Mouse (Mus musculus): ENCODE measurements around the gene Wdcp.
"Not testable (repeated sequence)": the region's sequence is repeated elsewhere in the genome, so short reads cannot be mapped to it uniquely, and the experiment has no call there.

The Wdcp gene

GRCm38 (mm10) chr12:4868924-4869323, 25.8 kb downstream of the Wdcp start:
- DNase-seq (ENCODE audit: low read depth, low spot score): no peak

- DNase-seq (ENCODE audit: low read depth, low spot score): no peak
These were observed 28.2 kb downstream of the Wdcp start for GRCm38 (mm10) chr12:4871260-4871659.

GRCm38 (mm10) chr12:4872273-4872672, 29.2 kb downstream of the Wdcp start:
- DNase-seq (ENCODE audit: low read depth, low spot score): no peak

- no peak for DNase-seq (ENCODE audit: low read depth, low spot score)
These were observed 29.9 kb downstream of the Wdcp start for GRCm38 (mm10) chr12:4872983-4873477.

GRCm38 (mm10) chr12:4873531-4873930, 30.4 kb downstream of the Wdcp start:
- DNase-seq (ENCODE audit: low read depth, low spot score): no peak

- DNase-seq (ENCODE audit: low read depth, low spot score): peak; percentile 58
These were observed 31.2 kb downstream of the Wdcp start, which contains the start of gene Mfsd2b for GRCm38 (mm10) chr12:4874161-4874927. TSS of gene Mfsd2b (minus strand) at chr12:4874359.

- DNase-seq (ENCODE audit: low read depth, low spot score): no peak
These were observed 32.5 kb downstream of the Wdcp start for GRCm38 (mm10) chr12:4875623-4876022.

- DNase-seq (ENCODE audit: low read depth, low spot score): no peak
These were observed 35.2 kb downstream of the Wdcp start for GRCm38 (mm10) chr12:4878296-4878783.

- DNase-seq (ENCODE audit: low read depth, low spot score): no peak
These were observed 35.9 kb downstream of the Wdcp start for GRCm38 (mm10) chr12:4879048-4879447.

GRCm38 (mm10) chr12:4882086-4882485, 39.0 kb downstream of the Wdcp start:
- DNase-seq (ENCODE audit: low read depth, low spot score): no peak

GRCm38 (mm10) chr12:4885062-4885461, 42.0 kb downstream of the Wdcp start:
- DNase-seq (ENCODE audit: low read depth, low spot score): no peak

- DNase-seq (ENCODE audit: low read depth, low spot score): not testable (repeated sequence)
These were observed 43.5 kb downstream of the Wdcp start for GRCm38 (mm10) chr12:4886581-4886980.

GRCm38 (mm10) chr12:4888739-4889138, 45.6 kb downstream of the Wdcp start:
- no peak for DNase-seq (ENCODE audit: low read depth, low spot score)

- DNase-seq (ENCODE audit: low read depth, low spot score): no peak
These were observed 46.1 kb downstream of the Wdcp start for GRCm38 (mm10) chr12:4889251-4889650.

- DNase-seq (ENCODE audit: low read depth, low spot score): no peak
These were observed 46.8 kb downstream of the Wdcp start for GRCm38 (mm10) chr12:4889891-4890290.

GRCm38 (mm10) chr12:4898024-4898423, 54.9 kb downstream of the Wdcp start:
- no peak for DNase-seq (ENCODE audit: low read depth, low spot score)

GRCm38 (mm10) chr12:4905946-4906345, 62.8 kb downstream of the Wdcp start:
- DNase-seq (ENCODE audit: low read depth, low spot score): no peak

GRCm38 (mm10) chr12:4906476-4906875, 63.4 kb downstream of the Wdcp start:
- DNase-seq (ENCODE audit: low read depth, low spot score): no peak

GRCm38 (mm10) chr12:4906951-4907906, 64.1 kb downstream of the Wdcp start, which contains the start of gene Ubxn2a:
TSS of gene Ubxn2a (minus strand) at chr12:4907705.
- peak; percentile 90 for DNase-seq (ENCODE audit: low read depth, low spot score)

GRCm38 (mm10) chr12:4908391-4908790, 65.3 kb downstream of the Wdcp start:
- no peak for DNase-seq (ENCODE audit: low read depth, low spot score)

All from retina, postnatal 7 days (tissue).